Mouse (Mus musculus) hindbrain, embryonic 16.5 days (tissue): ENCODE measurements at regions not wholly inside any gene's neighbourhood (a gene's known extent, or its start where the extent isn't known, plus 50 kb on each side); places are given as distances from the start of the nearest gene placed in this dataset.

Experiments
- ATAC-seq: fragments of 200-750 bp; cut with Nextera tagmentation; 2 replicates; pipeline ENCODE4 v1.8.0; 2017; ENCODE audit warnings: moderate TSS enrichment, moderate library complexity
- H3K27ac ChIP-seq: fragments of 300-500 bp; sonication (generic); 2 replicates; pipeline ENCODE4 v1.5.1; 2014; ENCODE audit warnings: low read depth, mild to moderate bottlenecking, control low read depth, low read length, moderate library complexity
- H3K27me3 ChIP-seq: fragments of 300-500 bp; sonication (generic); replicated peaks from 2 replicates; pipeline ENCODE4 v1.6.1; 2014; ENCODE audit warnings: low read length; ENCODE audit not compliant: control insufficient read depth, insufficient read depth
- H3K36me3 ChIP-seq: fragments of 300-500 bp; sonication (generic); 2 replicates; pipeline ENCODE4 v1.6.1; 2014; ENCODE audit warnings: mild to moderate bottlenecking, low read length, moderate library complexity, mixed read lengths; ENCODE audit not compliant: control insufficient read depth, insufficient read depth
- H3K4me1 ChIP-seq: fragments of 300-500 bp; sonication (generic); 2 replicates; pipeline ENCODE4 v1.6.1; 2014; ENCODE audit warnings: low read depth, low read length; ENCODE audit not compliant: control insufficient read depth, insufficient read depth
- H3K4me2 ChIP-seq: fragments of 300-500 bp; sonication (generic); 2 replicates; pipeline ENCODE4 v1.6.1; 2014; ENCODE audit warnings: mild to moderate bottlenecking, low read length, control low read depth, moderate library complexity
- H3K4me3 ChIP-seq: fragments of 300-500 bp; sonication (generic); 2 replicates; pipeline ENCODE4 v1.5.1; 2014; ENCODE audit warnings: mild to moderate bottlenecking, low read length, control low read depth, moderate library complexity
- H3K9ac ChIP-seq: fragments of 300-500 bp; sonication (generic); 2 replicates; pipeline ENCODE4 v1.6.1; 2014; ENCODE audit warnings: low read depth, mild to moderate bottlenecking, control low read depth, low read length, moderate library complexity
- H3K9me3 ChIP-seq: fragments of 300-500 bp; sonication (generic); 2 replicates; pipeline ENCODE4 v1.6.1; 2014; ENCODE audit warnings: mild to moderate bottlenecking, low read length, moderate library complexity; ENCODE audit not compliant: control insufficient read depth
- WGBS: fragments of 180-500 bp; shearing (Covaris S2); extraction: QIAGEN DNeasy Blood & Tissue Kit; methylation state at CpG from one replicate; pipeline ENCODE4 v1.1.7; 2014; 5-methylcytosine and 5-hydroxymethylcytosine counted together

- WGBS = 85% methylated on average over 6 of the region's 6 CpGs
- no peak for ATAC-seq
- no peak overlapping the region for H3K4me2 ChIP-seq
Measured at GRCm38 (mm10) chr14:102907411-102908103, 74.9 kb downstream of the Kctd12 start.

GRCm38 (mm10) chr14:102906826-102907225 is 75.6 kb downstream of the Kctd12 start:
- WGBS = 85% methylated on average over 6 of the region's 6 CpGs
- ATAC-seq = no peak
- no peaks in the 10 kb centered on the region for H3K36me3 ChIP-seq
- no peaks in the 10 kb centered on the region for H3K9me3 ChIP-seq
- H3K4me2 ChIP-seq = no peak overlapping the region
- H3K27me3 ChIP-seq = no peaks in the 10 kb centered on the region
- H3K4me3 ChIP-seq = no peak overlapping the region
- no peaks in the 10 kb centered on the region for H3K4me1 ChIP-seq
- H3K27ac ChIP-seq = no peak overlapping the region
- H3K9ac ChIP-seq = no peak overlapping the region

More at GRCm38 (mm10) chr14:102907411-102908103, 74.9 kb downstream of the Kctd12 start:
- Histone ChIP-seq H3K27ac (no peak overlapping the region), H3K9me3 (no peaks in the 10 kb centered on the region), H3K4me1 (no peaks in the 10 kb centered on the region), H3K27me3 (no peaks in the 10 kb centered on the region), H3K9ac (no peak overlapping the region), H3K36me3 (no peaks in the 10 kb centered on the region), H3K4me3 (no peak overlapping the region)

- WGBS = 92% methylated on average over 1 of the region's 1 CpGs
- no peak overlapping the region for H3K4me3 ChIP-seq
- H3K4me2 ChIP-seq = no peak overlapping the region
- no peak overlapping the region for H3K9ac ChIP-seq
- ATAC-seq = no peak
- H3K36me3 ChIP-seq = no peaks in the 10 kb centered on the region
- H3K27me3 ChIP-seq = no peaks in the 10 kb centered on the region
- H3K4me1 ChIP-seq = no peaks in the 10 kb centered on the region
- H3K27ac ChIP-seq = no peak overlapping the region
- no peaks in the 10 kb centered on the region for H3K9me3 ChIP-seq
Measured at GRCm38 (mm10) chr14:102906286-102906685, 76.2 kb downstream of the Kctd12 start.

DNA sequence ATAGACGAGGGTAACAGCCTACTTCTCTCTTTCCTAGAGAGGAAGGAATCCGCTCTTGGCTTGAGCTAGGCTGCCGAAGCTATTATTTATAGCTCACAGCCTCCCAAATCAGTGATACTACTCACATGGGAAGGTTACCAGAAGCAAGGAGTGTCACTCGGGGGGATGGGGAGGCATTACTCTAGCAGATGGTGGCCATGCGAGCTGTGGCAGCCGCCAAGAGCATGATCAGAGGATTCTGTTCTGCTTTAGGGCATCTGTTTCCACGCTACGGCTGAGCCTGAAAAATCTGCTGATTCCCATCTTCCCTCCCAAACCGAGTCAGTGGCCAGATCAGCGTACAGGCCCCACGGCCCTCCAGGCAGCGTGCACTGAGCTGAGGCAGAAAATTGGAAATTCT is 79.5 kb downstream of the Kctd12 start:
- no peaks in the 10 kb centered on the region for H3K9me3 ChIP-seq
- 0 out of 2 replicates have a peak overlapping the region, but pooled peaks have one; percentile 52 for H3K27ac ChIP-seq
- H3K27me3 ChIP-seq = no peaks in the 10 kb centered on the region
- no peaks in the 10 kb centered on the region for H3K4me1 ChIP-seq
- peak; percentile 94 for ATAC-seq
- no peak overlapping the region for H3K9ac ChIP-seq
- H3K4me3 ChIP-seq = no peak overlapping the region
- no peak overlapping the region for H3K4me2 ChIP-seq
- H3K36me3 ChIP-seq = no peaks in the 10 kb centered on the region
- WGBS = 46% methylated on average over 12 of the region's 12 CpGs

DNA sequence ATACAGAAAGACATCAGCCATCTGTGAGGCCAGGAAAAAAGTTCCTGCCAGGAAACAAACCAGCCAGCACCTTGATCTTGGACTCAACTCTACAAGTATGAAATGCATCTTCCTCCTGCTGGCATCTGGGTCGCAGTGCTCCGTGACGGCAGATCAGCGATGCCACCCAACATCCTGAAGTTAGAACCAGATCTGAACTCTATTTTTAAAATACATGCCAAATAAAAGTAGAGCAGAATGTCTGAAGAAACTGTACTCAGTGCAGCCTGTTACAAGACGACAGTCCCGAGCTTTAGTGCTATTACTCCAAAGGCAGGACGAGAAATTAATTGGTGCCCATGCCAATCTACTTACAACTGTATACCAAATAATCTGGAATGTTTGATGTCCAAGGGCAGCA is 80.2 kb downstream of the Kctd12 start:
- 85% methylated on average over 7 of the region's 7 CpGs for WGBS
- Histone ChIP-seq H3K4me1 (no peaks in the 10 kb centered on the region), H3K27me3 (no peaks in the 10 kb centered on the region), H3K36me3 (no peaks in the 10 kb centered on the region), H3K27ac (no peak overlapping the region), H3K9ac (no peak overlapping the region), H3K9me3 (no peaks in the 10 kb centered on the region), H3K4me2 (no peak overlapping the region), H3K4me3 (no peak overlapping the region)
- ATAC-seq = no peak

- Histone ChIP-seq H3K9me3 (no peaks in the 10 kb centered on the region), H3K9ac (no peak overlapping the region), H3K36me3 (no peaks in the 10 kb centered on the region), H3K4me3 (no peak overlapping the region), H3K27me3 (no peaks in the 10 kb centered on the region), H3K4me2 (no peak overlapping the region), H3K4me1 (no peaks in the 10 kb centered on the region), H3K27ac (no peak overlapping the region)
- ATAC-seq = no peak
- whole genome bisulfite sequencing = 89% methylated on average over 4 of the region's 4 CpGs
Measured at GRCm38 (mm10) chr14:102898445-102898844, 84.0 kb downstream of the Kctd12 start.

DNA sequence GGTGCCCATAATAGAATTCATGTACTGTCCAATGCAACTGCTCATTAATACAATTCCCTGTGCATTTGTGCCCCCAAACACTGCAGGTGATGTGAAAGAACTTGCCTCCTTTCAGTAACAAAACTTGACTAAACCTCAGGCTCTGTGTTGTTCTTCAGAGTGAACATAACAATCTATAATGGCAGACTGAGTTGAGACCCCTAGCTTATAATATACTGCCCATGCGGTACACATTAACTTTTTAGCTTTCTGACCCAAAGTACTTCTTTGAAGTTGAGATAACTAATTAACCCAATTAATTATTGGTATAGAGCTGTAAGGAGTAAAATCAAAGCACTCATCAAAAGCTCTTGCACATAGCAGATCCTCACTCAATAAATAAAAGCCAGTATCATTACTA is 85.4 kb downstream of the Kctd12 start:
- no peak overlapping the region for H3K4me3 ChIP-seq
- no peaks in the 10 kb centered on the region for H3K4me1 ChIP-seq
- H3K27ac ChIP-seq = no peak overlapping the region
- no peaks in the 10 kb centered on the region for H3K9me3 ChIP-seq
- 100% methylated on average over 1 of the region's 1 CpGs for WGBS
- H3K36me3 ChIP-seq = no peaks in the 10 kb centered on the region
- ATAC-seq = no peak
- H3K4me2 ChIP-seq = no peak overlapping the region
- H3K9ac ChIP-seq = no peak overlapping the region
- no peaks in the 10 kb centered on the region for H3K27me3 ChIP-seq

DNA sequence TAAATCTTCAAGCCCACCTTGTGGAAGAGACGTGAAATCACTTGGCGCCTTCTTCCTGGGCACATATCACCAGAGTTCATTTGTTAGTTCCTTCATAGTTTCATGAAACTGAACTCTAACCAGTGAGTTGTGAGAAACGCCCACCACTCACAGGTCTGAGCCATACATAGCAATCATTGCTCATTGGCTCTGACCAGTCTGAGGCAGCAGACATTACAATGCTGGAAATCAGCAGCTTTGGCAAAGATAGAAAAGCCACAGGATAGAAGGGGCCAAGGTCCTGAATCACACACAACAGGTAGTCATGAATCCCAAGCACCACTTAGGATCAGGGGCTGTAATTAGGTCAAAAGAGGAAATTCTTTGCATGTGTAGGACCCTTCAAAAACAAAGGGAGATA is 85.9 kb downstream of the Kctd12 start:
- no peaks in the 10 kb centered on the region for H3K4me1 ChIP-seq
- H3K4me3 ChIP-seq = no peak overlapping the region
- no peaks in the 10 kb centered on the region for H3K36me3 ChIP-seq
- no peaks in the 10 kb centered on the region for H3K9me3 ChIP-seq
- ATAC-seq = no peak
- H3K27ac ChIP-seq = no peak overlapping the region
- no peaks in the 10 kb centered on the region for H3K27me3 ChIP-seq
- no peak overlapping the region for H3K9ac ChIP-seq
- WGBS = 87% methylated on average over 3 of the region's 3 CpGs
- no peak overlapping the region for H3K4me2 ChIP-seq

DNA sequence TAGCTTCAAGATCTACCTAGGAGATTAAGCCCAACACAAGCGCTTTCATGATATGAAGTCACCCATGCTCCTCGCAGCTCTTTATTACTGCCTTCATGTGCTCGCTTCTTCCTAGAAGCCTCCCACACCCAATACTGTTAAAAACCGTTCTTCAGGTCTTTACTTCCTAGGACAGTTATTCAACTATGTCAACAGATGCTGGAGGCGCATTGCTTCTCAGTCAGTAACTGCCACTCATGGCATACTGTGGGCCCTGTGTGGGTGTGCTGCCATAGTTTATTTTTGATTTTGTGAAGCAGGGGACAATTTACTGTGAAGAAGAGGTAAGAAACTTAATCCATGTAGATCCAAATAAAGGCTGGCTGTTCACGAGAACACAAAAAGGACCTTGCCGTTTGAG is 89.2 kb downstream of the Kctd12 start:
- no peak overlapping the region for H3K4me2 ChIP-seq
- WGBS = 86% methylated on average over 7 of the region's 7 CpGs
- ATAC-seq = no peak

More for the DNA sequence above, 89.2 kb downstream of the Kctd12 start:
- H3K27ac ChIP-seq = no peak overlapping the region
- no peak overlapping the region for H3K4me3 ChIP-seq
- H3K9me3 ChIP-seq = no peaks in the 10 kb centered on the region
- H3K27me3 ChIP-seq = no peaks in the 10 kb centered on the region
- no peak overlapping the region for H3K9ac ChIP-seq
- no peaks in the 10 kb centered on the region for H3K36me3 ChIP-seq
- no peaks in the 10 kb centered on the region for H3K4me1 ChIP-seq
